7 mouse cellular contexts compared by ENCODE assay signal in genomic region chr8:95697128-95697527, GRCm38 (mm10). TPM values are rescaled to one million over a fixed set of nuclear protein-coding genes. Genes with fewer than 3 reads are reported as not detected.
A peak's percentile ranks its signal among the peaks of the same experiment; 100 is the strongest.
DNase-seq lines count a peak whose midpoint lies in the region; ATAC-seq lines count a peak whose summit lies in the region.

No protein-coding gene starts in this region.

- peak; percentile 84 for DNase-seq in adipocyte (ENCODE audit: low spot score)
- peak; percentile 96 for DNase-seq in embryo, embryonic 10.5 days (ENCODE audit: low spot score)
- peak; percentile 63 to 69 for DNase-seq in gastrocnemius, postnatal 36 days
- DNase-seq in left cerebral cortex, postnatal 4 days = peak; percentile 93
- DNase-seq in spleen, postnatal 10 days (ENCODE audit: low spot score in 2 of 2) = peak; percentile 69 to 83

- H3K36me3 ChIP-seq in intestine, embryonic 15.5 days = no peaks in the 10 kb centered on the region
- H3K36me3 ChIP-seq in midbrain, embryonic 15.5 days (replicated peaks) = no peaks in the 10 kb centered on the region

- WGBS in intestine, embryonic 15.5 days = 2% methylated on average over 11 of the region's 11 CpGs
- 2% methylated on average over 11 of the region's 11 CpGs for WGBS in midbrain, embryonic 15.5 days

- no peak overlapping the region for H3K27ac ChIP-seq in intestine, embryonic 15.5 days
- no peak overlapping the region for H3K27ac ChIP-seq in midbrain, embryonic 15.5 days

- peaks cover 24% of the 10 kb centered on the region for H3K27me3 ChIP-seq in intestine, embryonic 15.5 days (replicated peaks)
- H3K27me3 ChIP-seq in midbrain, embryonic 15.5 days (replicated peaks) = peaks cover 8% of the 10 kb centered on the region

- intact Hi-C loops in gastrocnemius, postnatal 36 days (cut with DNase I) = loop anchor here (2.0 to 5.0 kb wide), 2 partner anchors 92 to 350 kb away; no protein-coding TSS in a partner anchor
- intact Hi-C loops in left cerebral cortex, postnatal 4 days (cut with DNase I) = loop anchor here (5.0 kb wide), 2 partner anchors 95 to 350 kb away; no protein-coding TSS in a partner anchor

- H3K9ac ChIP-seq in intestine, embryonic 15.5 days = no peak overlapping the region
- peak overlapping the region; percentile 38 for H3K9ac ChIP-seq in midbrain, embryonic 15.5 days

- no peak overlapping the region for H3K4me3 ChIP-seq in intestine, embryonic 15.5 days (replicated peaks)
- no peak overlapping the region for H3K4me3 ChIP-seq in midbrain, embryonic 15.5 days

- H3K4me1 ChIP-seq in intestine, embryonic 15.5 days (replicated peaks) = 0 out of 2 replicates have a peak, but pooled peaks cover 3% of the 10 kb centered on the region
- peaks cover 56% of the 10 kb centered on the region for H3K4me1 ChIP-seq in midbrain, embryonic 15.5 days

- peak; percentile 32 for ATAC-seq in intestine, embryonic 15.5 days
- ATAC-seq in midbrain, embryonic 15.5 days (replicated peaks) = peak; percentile 40; the same call in 1 of the 2 replicates

- peak overlapping the region; percentile 38; the same call in 1 of the 2 replicates for H3K4me2 ChIP-seq in intestine, embryonic 15.5 days (replicated peaks)
- peak overlapping the region; percentile 42 for H3K4me2 ChIP-seq in midbrain, embryonic 15.5 days

- H3K9me3 ChIP-seq in intestine, embryonic 15.5 days = no peaks in the 10 kb centered on the region
- no peaks in the 10 kb centered on the region for H3K9me3 ChIP-seq in midbrain, embryonic 15.5 days

RNA-seq across cellular contexts. Expression of gene Setd6, which starts 18.6 kb away (rescaled TPM):
- total RNA-seq in gastrocnemius, postnatal 36 days (2021) = 10 to 100 TPM in 1 of 2 experiments, 1 to 10 TPM in 1; 9.6 to 13.3 TPM
- polyA plus RNA-seq in intestine, embryonic 15.5 days (2015; fragmentation: Nextera tagmentation; extraction: Ambion mirVana) = 19.7 and 24.3 TPM in 2 replicates
- 10 to 100 TPM; 27.9 to 28.5 TPM for total RNA-seq in left cerebral cortex, postnatal 4 days (2021)
- 30.7 and 31.9 TPM in 2 replicates for polyA plus RNA-seq in midbrain, embryonic 15.5 days (2015; fragmentation: Nextera tagmentation; extraction: Ambion mirVana)

RNA-seq across cellular contexts. Expression of gene Ndrg4, which starts 20.3 kb away (rescaled TPM):
- total RNA-seq in gastrocnemius, postnatal 36 days (2021) = 1 to 10 TPM; 4.0 to 4.8 TPM
- polyA plus RNA-seq in intestine, embryonic 15.5 days (2015; fragmentation: Nextera tagmentation; extraction: Ambion mirVana) = 16.3 and 17.0 TPM in 2 replicates
- total RNA-seq in left cerebral cortex, postnatal 4 days (2021) = 100 to 1,000 TPM; 540 to 651 TPM
- polyA plus RNA-seq in midbrain, embryonic 15.5 days (2015; fragmentation: Nextera tagmentation; extraction: Ambion mirVana) = 379 and 386 TPM in 2 replicates

Comparison
In these comparisons a context has a peak if more than half of its experiments do, and no peak if none do; other contexts are left out.
1. RNA of gene Ndrg4, which starts 20.3 kb away (total RNA-seq): 540 to 651 TPM in left cerebral cortex, postnatal 4 days; 4.0 to 4.8 TPM in gastrocnemius, postnatal 36 days; every median in the first group is over 10 times any median in the second.
2. Peak in every context shown above with its lines, with median percentiles within 50 percentile points of each other: DNase-seq.